Mouse (Mus musculus) neural tube, embryonic 13.5 days (tissue): Measurements from ENCODE around the gene Trim7. TPM values are rescaled to one million over a fixed set of nuclear protein-coding genes. Genes with fewer than 3 reads are reported as not detected.
"Not testable (repeated sequence)": the region's sequence is repeated elsewhere in the genome, so short reads cannot be mapped to it uniquely, and the experiment has no call there.

Experiments
- ATAC-seq: fragments of 200-750 bp; cut with Nextera tagmentation; 2 replicates; pipeline ENCODE4 v1.8.0; 2017; ENCODE audit warnings: low read depth, mild to moderate bottlenecking, moderate TSS enrichment, moderate library complexity
- H3K27ac ChIP-seq: fragments of 300-500 bp; sonication (generic); replicated peaks from 2 replicates; pipeline ENCODE4 v1.5.1; 2015; ENCODE audit warnings: moderate library complexity, mild to moderate bottlenecking, inconsistent platforms
- H3K27me3 ChIP-seq: fragments of 300-500 bp; sonication (generic); 2 replicates; pipeline ENCODE4 v1.6.1; 2015; ENCODE audit warnings: mild to moderate bottlenecking, inconsistent platforms
- H3K36me3 ChIP-seq: fragments of 300-500 bp; sonication (generic); 2 replicates; pipeline ENCODE4 v1.6.1; 2015; ENCODE audit warnings: mild to moderate bottlenecking, inconsistent platforms
- H3K4me1 ChIP-seq: fragments of 300-500 bp; sonication (generic); replicated peaks from 2 replicates; pipeline ENCODE4 v1.6.1; 2015; ENCODE audit warnings: inconsistent platforms
- H3K4me2 ChIP-seq: fragments of 300-500 bp; sonication (generic); 2 replicates; pipeline ENCODE4 v1.6.1; 2015; ENCODE audit warnings: inconsistent platforms, mild to moderate bottlenecking, moderate library complexity
- H3K4me3 ChIP-seq: fragments of 300-500 bp; sonication (generic); 2 replicates; pipeline ENCODE4 v1.5.1; 2015; ENCODE audit warnings: mild to moderate bottlenecking, inconsistent platforms
- H3K9ac ChIP-seq: fragments of 300-500 bp; sonication (generic); 2 replicates; pipeline ENCODE4 v1.6.1; 2015; ENCODE audit warnings: moderate library complexity, mild to moderate bottlenecking, inconsistent platforms
- H3K9me3 ChIP-seq: fragments of 300-500 bp; sonication (generic); 2 replicates; pipeline ENCODE4 v1.6.1; 2016; ENCODE audit warnings: inconsistent platforms
- whole genome bisulfite sequencing: fragments of 180-500 bp; shearing (Covaris S2); methylation state at CpG from one replicate; pipeline ENCODE4 v1.1.7; 2015; 5-methylcytosine and 5-hydroxymethylcytosine counted together
- polyA plus RNA-seq: library from polyadenylated mRNA; unstranded; fragments of >200 nt; fragmentation: Nextera tagmentation; extraction: Ambion mirVana; gene quantifications from 2 replicates; pipeline ENCODE4 v1.2.1, GENCODE M21; 2015

Gene Trim7
- polyA plus RNA-seq, 1 experiment from 2014 or later, result 1.2 TPM

DNA sequence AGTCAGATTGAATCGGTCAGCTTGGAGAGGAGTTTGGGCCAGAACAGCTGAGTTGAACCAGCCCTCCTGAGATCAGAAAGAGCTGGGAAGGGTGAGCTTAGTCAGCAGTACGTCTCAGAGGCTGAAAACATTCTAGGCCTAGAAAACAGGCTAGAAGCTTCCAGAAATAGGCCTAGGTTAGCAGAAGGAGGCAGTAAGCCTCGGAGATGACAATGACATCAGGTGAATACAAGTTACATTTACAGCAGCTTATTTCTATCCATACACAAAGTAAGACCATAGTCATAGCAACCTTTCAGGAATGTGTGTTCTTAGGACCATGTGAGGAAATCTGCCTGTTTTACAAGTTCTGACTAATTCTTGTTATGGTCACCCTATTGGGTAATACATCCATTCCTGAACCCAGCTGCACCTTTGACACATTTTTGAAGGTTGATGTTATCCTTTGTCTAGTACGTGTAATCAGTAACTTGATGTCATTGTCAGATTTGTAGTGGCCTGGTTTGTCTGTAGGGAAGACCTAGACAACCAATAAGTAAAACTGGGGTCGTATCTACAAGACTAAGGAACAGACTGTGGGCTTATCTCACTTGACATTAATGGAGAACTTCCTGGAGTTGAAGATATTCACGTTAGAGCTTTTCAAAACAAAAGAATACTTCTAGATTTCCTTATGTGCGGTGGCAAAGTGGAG lies 6.2 kb upstream of the Trim7 start:
- H3K27ac ChIP-seq, result no peak overlapping the region
- no peaks in the 10 kb centered on the region for H3K9me3 ChIP-seq
- peaks cover 21% of the 10 kb centered on the region for H3K27me3 ChIP-seq
- H3K4me3 ChIP-seq, result no peak overlapping the region
- no peak overlapping the region for H3K4me2 ChIP-seq
- 83% methylated on average over 7 of the region's 7 CpGs for WGBS
- ATAC-seq, result no peak
- peaks cover 30% of the 10 kb centered on the region for H3K4me1 ChIP-seq
- H3K9ac ChIP-seq, result no peak overlapping the region
- H3K36me3 ChIP-seq, result 0 out of 2 replicates have a peak, but pooled peaks cover under 1% of the 10 kb centered on the region

DNA sequence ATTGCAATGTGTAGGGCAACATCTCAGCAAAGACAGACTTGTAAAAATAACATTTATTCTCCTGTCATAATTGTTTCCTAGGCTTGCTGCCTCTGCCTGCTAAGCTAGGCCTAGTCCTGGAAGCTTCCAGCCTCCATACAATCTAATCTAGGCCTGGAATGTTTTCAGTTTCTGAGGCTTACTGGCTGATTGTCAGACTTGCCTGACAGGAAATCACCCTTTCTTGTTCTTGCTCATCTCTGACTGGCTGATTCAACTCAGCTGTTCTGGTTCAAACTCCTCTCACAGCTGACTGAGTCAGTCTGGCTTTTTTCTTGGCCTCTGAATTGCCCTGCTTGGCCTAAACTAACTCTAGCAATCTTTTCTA lies 5.6 kb upstream of the Trim7 start:
- Histone ChIP-seq H3K27ac (no peak overlapping the region), H3K4me3 (no peak overlapping the region), H3K4me2 (no peak overlapping the region), H3K9me3 (no peaks in the 10 kb centered on the region), H3K4me1 (peaks cover 25% of the 10 kb centered on the region), H3K36me3 (no peaks in the 10 kb centered on the region), H3K27me3 (peaks cover 25% of the 10 kb centered on the region), H3K9ac (no peak overlapping the region)
- no peak for ATAC-seq

DNA sequence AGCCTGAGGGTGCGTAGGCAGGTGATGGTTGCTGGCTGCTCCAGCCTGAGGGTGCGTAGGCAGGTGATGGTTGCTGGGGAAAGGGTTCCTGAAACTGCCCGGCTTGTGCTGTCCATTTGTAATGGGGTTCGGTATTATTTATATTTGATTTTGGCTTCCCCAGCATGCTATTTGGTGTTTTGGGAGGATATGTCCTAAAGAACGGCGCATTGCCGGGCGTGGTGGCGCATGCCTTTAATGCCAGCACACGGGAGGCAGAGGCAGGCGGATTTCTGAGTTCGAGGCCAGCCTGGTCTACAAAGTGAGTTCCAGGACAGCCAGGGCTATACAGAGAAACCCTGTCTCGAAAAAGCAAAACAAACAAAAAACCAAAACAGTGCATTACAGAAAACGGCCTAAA lies 4.6 kb upstream of the Trim7 start:
- WGBS, result 82% methylated on average over 14 of the region's 14 CpGs
- H3K9ac ChIP-seq, ATAC-seq, H3K9me3 ChIP-seq, H3K36me3 ChIP-seq, H3K4me3 ChIP-seq, H3K27ac ChIP-seq, H3K4me2 ChIP-seq: not testable (repeated sequence)
- Histone ChIP-seq H3K4me1 (peaks cover 15% of the 10 kb centered on the region), H3K27me3 (peaks cover 25% of the 10 kb centered on the region)

DNA sequence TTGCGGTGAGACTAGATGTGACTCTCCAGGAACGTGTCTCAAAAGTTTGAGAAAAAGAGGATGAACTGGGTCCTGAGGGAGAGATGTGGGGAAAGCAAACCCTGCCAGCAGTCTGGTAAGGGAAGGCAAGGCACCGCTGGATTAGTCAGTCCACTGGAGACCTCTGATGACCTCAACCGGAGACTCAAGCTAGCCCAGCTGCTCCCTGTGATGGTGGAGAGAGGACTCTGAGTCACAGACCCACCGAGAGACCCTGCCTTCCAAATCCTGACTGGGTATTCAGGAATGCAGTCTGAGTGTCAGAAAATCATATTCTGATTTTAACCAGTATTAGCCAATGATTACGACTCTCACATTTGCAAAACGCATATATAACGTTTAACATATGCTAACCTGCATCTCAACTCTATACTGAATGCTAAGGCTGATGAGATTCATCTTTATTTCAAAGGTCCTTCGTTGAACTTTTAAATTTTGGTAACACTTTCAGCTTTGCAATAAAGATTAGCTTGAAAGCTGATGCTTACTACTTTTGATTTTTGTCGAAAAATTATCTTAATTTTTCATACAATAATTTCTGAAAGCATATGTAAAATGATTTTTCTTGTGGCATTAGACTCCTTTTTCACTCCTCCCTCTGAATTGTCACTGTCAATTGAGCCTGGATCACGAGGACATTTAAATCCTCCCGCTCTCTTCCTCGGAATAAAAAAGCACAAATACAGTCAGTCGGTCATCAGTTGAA lies 3.0 kb upstream of the Trim7 start:
- ATAC-seq, result no peak
- H3K9ac ChIP-seq, result no peak overlapping the region
- H3K27me3 ChIP-seq, result peaks cover 25% of the 10 kb centered on the region
- peak overlapping the region; percentile 59 for H3K4me2 ChIP-seq
- WGBS, result 37% methylated on average over 14 of the region's 14 CpGs
- peak overlapping the region; percentile 33 for H3K4me3 ChIP-seq
- no peaks in the 10 kb centered on the region for H3K36me3 ChIP-seq
- H3K4me1 ChIP-seq, result peaks cover 23% of the 10 kb centered on the region
- H3K9me3 ChIP-seq, result no peaks in the 10 kb centered on the region
- H3K27ac ChIP-seq, result no peak overlapping the region

DNA sequence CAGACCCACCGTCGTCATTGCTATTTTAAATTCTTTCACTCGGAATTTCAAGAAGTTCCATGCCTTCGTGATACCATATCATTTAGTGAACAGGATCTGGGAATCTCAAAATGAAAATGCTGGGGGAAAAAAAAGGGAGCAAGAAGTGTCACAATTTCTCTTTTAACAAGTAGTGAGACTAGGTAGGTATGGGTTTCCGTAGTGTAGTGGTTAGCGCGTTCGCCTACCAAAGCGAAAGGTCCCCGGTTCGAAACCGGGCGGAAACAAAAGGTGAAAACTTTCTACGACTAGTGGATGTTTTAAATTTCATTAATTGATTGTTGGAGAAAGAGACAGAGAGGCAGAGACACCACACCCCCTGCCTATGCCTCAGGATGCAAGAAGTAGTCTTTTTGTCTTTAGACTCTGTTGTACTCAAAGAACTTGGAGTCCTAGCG lies 2.4 kb upstream of the Trim7 start:
- H3K4me1 ChIP-seq, result peaks cover 23% of the 10 kb centered on the region
- no peak overlapping the region for H3K27ac ChIP-seq
- ATAC-seq, result no peak
- no peaks in the 10 kb centered on the region for H3K9me3 ChIP-seq
- WGBS, result under 1% methylated on average over 15 of the region's 15 CpGs
- H3K9ac ChIP-seq, result peak overlapping the region; percentile 32; the same call in 1 of the 2 replicates
- peak overlapping the region; percentile 33 for H3K4me3 ChIP-seq
- no peaks in the 10 kb centered on the region for H3K36me3 ChIP-seq
- H3K4me2 ChIP-seq, result peak overlapping the region; percentile 59
- peaks cover 25% of the 10 kb centered on the region for H3K27me3 ChIP-seq

DNA sequence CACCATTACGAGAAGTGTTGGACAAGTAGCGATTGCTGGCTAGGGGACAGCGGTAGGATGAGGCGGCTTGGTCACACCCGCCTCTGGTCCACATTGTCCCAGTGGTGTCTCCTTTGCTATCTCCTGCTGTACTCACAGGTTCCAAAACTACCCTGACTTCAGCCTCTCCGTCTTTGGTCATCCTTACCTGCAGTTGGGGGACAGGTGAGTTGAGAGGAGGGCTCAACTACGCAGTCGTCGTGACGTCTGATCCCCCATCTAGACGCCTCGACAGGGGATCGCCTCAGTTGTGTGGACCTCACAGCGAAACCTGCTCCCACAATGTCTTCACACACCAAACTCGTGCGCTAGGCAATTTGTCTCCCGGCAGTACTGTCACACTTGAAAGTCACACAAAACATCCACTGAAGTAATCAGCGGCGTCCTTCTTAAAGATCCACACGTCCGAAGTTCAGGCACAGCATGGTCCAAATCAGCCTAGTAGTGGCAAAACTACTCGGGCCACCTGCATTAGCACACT lies 1.6 kb upstream of the Trim7 start:
- Histone ChIP-seq H3K9ac (no peak overlapping the region), H3K27me3 (peaks cover 25% of the 10 kb centered on the region), H3K9me3 (no peaks in the 10 kb centered on the region), H3K4me2 (peak overlapping the region; percentile 59), H3K4me3 (peak overlapping the region; percentile 33), H3K27ac (no peak overlapping the region), H3K36me3 (no peaks in the 10 kb centered on the region), H3K4me1 (peaks cover 23% of the 10 kb centered on the region)
- ATAC-seq, result no peak; the same call in 1 of the 2 replicates
- 3% methylated on average over 22 of the region's 22 CpGs for WGBS

DNA sequence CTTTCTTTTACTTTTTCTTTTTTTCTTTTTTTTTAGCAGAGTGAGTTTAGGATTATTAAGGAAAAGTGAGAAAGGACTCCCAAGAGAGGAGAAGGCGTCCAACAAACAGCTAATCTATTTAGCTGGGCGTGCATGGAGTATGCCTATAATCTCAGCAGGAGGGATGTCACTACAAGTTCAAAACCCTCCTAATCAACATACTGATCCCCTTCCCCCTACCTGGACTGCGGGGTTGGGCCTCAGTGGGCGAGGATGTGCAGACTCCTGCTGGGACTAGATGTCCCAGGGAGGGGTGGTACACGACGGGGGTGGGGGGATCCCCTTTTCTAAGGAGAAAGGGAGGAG lies 784 bp downstream of the Trim7 start:
- peak overlapping the region; percentile 42 for H3K4me3 ChIP-seq
- ATAC-seq, result no peak; the same call in 1 of the 2 replicates
- 0% methylated on average over 5 of the region's 6 CpGs for WGBS
- H3K27ac ChIP-seq, result 0 out of 2 replicates have a peak overlapping the region, but pooled peaks have one; percentile 52
- peaks cover 23% of the 10 kb centered on the region for H3K4me1 ChIP-seq
- H3K9ac ChIP-seq, result peak overlapping the region; percentile 56
- H3K27me3 ChIP-seq, result peaks cover 21% of the 10 kb centered on the region
- peak overlapping the region; percentile 57 for H3K4me2 ChIP-seq
- no peaks in the 10 kb centered on the region for H3K36me3 ChIP-seq
- H3K9me3 ChIP-seq, result no peaks in the 10 kb centered on the region

DNA sequence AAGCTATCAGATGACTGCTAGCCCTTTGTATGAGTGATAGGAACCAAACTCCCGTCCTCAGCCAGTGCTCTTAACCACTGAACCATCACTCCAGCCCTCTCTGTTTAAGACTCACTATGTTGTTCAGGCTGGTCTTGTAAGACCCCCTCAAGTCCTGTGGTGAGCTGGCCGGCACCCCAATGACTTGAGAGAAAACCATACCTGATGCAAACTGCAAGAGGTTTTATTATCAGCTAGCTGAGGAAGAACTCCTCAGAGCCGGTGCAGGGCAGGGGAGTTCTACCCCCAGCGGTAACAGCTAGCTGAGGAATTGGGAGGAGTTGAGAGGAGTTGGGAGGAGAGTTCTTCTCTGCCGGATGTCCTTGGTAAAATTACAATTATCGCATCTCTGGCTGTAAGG lies 2.0 kb downstream of the Trim7 start:
- no peak overlapping the region for H3K4me3 ChIP-seq
- ATAC-seq, result no peak
- WGBS, result 70% methylated on average over 6 of the region's 6 CpGs

DNA sequence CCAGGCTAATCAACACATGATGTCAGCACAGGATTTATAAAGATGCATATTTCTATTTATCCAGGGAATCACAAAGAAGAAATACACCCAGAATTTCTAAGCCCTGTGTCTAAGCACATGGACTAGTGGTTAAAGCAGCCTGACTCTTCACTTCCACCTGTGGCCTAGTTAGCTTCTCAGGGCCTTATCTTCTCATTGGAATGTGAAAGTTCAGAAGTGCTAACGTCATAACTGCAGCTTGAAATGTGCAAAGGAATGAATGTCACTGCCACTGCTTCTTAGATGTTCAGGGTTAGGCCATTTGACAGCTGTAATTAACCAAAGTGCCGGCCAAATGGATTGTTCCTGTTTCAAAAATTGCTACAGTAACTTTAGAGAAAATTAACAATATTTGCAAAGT lies 4.3 kb downstream of the Trim7 start:
- Histone ChIP-seq H3K27ac (no peak overlapping the region), H3K4me2 (no peak overlapping the region), H3K9me3 (no peaks in the 10 kb centered on the region), H3K4me1 (peaks cover 9% of the 10 kb centered on the region), H3K4me3 (no peak overlapping the region), H3K27me3 (no peaks in the 10 kb centered on the region; the same call in 1 of the 2 replicates), H3K9ac (no peak overlapping the region), H3K36me3 (no peaks in the 10 kb centered on the region)
- ATAC-seq, result no peak
- 75% methylated on average over 2 of the region's 2 CpGs for WGBS

More for the DNA sequence above, 2.0 kb downstream of the Trim7 start:
- Histone ChIP-seq H3K9me3 (no peaks in the 10 kb centered on the region), H3K27me3 (peaks cover 16% of the 10 kb centered on the region), H3K4me2 (no peak overlapping the region), H3K36me3 (no peaks in the 10 kb centered on the region), H3K27ac (no peak overlapping the region), H3K9ac (no peak overlapping the region), H3K4me1 (peaks cover 23% of the 10 kb centered on the region)

DNA sequence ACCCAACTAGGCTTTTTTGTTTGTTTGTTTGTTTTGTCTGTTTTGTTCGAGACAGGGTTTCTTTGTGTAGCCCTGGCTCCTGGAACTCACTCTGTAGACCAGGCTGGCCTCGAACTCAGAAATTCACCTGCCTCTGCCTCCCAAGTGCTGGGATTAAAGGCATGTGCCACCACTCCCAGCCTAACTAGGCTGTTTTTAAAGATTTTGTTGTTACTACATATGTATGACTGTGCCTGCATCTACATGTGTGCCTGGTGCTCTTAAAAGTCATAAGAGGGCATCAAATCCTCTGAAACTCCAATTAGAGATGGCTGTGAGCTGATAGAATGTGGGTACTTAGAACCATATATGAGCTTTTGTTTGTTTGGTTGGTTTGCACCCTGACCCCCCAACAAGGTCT lies 5.3 kb downstream of the Trim7 start:
- H3K4me3 ChIP-seq, result no peak overlapping the region
- no peaks in the 10 kb centered on the region for H3K9me3 ChIP-seq
- ATAC-seq, result no peak
- peaks cover 9% of the 10 kb centered on the region for H3K4me1 ChIP-seq
- H3K27me3 ChIP-seq, result peaks cover 4% of the 10 kb centered on the region; the same call in 1 of the 2 replicates
- 69% methylated on average over 2 of the region's 2 CpGs for WGBS
- H3K9ac ChIP-seq, result no peak overlapping the region
- H3K4me2 ChIP-seq, result no peak overlapping the region
- no peaks in the 10 kb centered on the region for H3K36me3 ChIP-seq
- H3K27ac ChIP-seq, result no peak overlapping the region

DNA sequence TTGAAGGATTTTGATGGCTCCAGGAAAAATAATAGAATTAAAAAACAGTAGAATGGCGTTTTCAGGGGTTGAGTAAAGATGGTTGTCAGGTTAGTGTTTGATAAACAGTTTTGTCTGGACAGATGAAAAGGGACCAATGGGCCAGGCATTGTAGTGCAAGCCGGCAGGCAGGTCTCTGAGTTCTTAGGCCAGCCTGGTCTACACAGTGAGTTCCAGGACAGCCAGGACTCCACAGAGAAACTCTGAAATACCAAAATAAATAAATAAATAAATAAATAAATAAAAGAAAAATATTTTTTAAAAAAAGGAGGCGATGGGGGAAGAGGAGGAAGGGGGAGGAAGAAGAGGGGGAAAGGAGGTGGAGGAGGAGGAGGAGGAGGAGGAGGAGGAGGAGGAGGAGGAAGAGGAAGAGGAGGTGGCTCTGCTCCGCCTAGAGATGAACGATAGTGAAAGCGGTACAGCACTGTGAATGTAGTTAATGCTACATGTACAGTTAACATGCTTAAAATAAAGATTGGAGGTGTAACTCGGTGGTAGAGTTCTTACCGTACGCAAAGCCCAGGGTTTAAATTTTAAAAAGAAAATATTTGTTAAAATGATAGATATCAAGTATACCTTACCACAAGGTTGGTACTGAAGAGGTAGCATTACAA lies 7.3 kb downstream of the Trim7 start:
- ATAC-seq, result no peak
- H3K9me3 ChIP-seq, result no peaks in the 10 kb centered on the region
- WGBS, result 41% methylated on average over 8 of the region's 9 CpGs
- H3K36me3 ChIP-seq, result no peaks in the 10 kb centered on the region
- peak overlapping the region; percentile 67 for H3K4me2 ChIP-seq
- H3K4me1 ChIP-seq, result peaks cover 9% of the 10 kb centered on the region
- H3K27me3 ChIP-seq, result peaks cover 13% of the 10 kb centered on the region
- H3K9ac ChIP-seq, result no peak overlapping the region
- peak overlapping the region; percentile 57 for H3K4me3 ChIP-seq
- no peak overlapping the region for H3K27ac ChIP-seq
